Mouse (Mus musculus) left cerebral cortex, adult 6 months (tissue): ENCODE results near the gene Gm42417. TPM values are rescaled to one million over a fixed set of nuclear protein-coding genes. Genes with fewer than 3 reads are reported as not detected.

Source experiments
- long read RNA-seq, 2 experiments: library from polyadenylated mRNA; unstranded; transcript quantifications; one replicate each; pipeline ENCODE4 v2.0.0; 2019 to 2020
- polyA plus RNA-seq: library from polyadenylated mRNA; unstranded; fragments of <200 nt; fragmentation: Nextera tagmentation; gene quantifications from 2 replicates; pipeline ENCODE4 v1.2.3, GENCODE M21; 2021

Gene Gm42417
- polyA plus RNA-seq, result 0.17 TPM in 1 of 2 replicates, not detected in the other
- long read RNA-seq, experiment 1, result 0 reads
- long read RNA-seq, experiment 2, result 0 reads

DNA sequence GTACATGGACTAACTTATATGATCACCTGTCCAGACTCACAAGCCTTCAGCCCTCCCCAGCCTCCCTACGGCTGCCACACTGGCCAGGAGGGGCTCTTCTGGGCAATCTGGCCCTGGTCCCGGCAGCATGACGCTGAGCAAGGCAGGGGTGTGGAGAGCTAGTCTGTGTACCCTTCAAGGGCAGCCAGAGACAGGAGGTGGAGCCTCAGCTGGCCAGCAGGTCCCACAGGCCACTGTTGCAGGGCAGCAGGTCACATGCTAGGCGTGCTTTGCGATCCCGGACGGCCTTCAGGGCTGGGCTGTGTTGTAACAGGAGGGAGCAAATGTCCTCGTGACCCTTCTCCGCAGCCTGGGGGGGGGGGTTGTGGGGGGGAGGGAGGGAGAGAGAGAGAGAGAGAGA lies at the start of gene Gm42417:
Gene Gm42417 (minus strand): TSS at position 244 of the 400 bp plus-strand sequence.

DNA sequence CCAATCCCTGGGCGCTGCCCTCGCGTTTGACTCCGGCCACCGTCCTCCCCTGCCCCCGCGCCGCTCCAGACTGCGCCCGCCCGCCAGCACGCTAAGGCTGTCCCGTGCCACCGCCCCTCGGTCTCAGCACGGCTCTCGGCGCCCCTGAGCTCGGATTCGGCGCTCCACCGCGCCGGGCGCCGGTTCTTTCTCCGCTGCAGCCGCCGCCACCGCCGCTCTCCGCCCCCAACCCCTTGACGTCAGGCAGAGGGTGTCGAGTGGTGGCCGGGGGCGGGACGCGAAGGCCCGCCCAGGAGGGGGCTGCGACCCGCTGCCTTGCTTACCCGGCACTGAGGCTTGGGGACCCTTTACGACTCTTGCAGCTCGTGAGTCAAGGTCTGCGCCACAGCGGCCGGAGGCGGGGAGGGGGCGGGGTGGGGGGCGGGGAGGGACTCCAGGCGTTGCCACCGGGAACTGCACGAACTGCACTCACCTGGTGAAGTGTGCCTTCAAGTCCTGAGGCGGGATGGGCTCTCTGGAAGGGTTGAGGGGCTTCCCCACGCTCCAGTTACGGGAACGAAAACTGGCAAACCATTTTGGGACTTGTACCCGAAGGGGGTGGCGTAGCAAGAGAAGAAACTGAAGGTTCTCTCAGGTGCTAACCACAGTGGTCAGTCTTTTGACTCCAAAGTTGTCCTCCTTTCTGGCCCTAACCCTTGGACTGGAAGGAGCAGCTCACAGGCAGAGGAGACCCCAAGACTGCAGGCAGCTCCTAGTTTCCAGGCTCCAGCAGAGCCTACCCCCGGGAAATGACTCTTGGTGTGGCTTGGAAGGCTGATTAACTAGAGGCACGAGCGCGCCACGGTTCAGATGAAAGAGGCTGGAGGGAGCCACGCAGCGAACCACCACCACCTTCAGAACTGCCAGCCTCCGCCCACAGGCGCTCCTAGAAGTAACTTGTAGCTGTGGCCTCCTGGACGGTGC lies 19.1 kb upstream of the Gm42417 start, which contains the start of gene Sema4c:
Gene Sema4c (minus strand): TSS at position 319 of the 963 bp plus-strand sequence.

DNA sequence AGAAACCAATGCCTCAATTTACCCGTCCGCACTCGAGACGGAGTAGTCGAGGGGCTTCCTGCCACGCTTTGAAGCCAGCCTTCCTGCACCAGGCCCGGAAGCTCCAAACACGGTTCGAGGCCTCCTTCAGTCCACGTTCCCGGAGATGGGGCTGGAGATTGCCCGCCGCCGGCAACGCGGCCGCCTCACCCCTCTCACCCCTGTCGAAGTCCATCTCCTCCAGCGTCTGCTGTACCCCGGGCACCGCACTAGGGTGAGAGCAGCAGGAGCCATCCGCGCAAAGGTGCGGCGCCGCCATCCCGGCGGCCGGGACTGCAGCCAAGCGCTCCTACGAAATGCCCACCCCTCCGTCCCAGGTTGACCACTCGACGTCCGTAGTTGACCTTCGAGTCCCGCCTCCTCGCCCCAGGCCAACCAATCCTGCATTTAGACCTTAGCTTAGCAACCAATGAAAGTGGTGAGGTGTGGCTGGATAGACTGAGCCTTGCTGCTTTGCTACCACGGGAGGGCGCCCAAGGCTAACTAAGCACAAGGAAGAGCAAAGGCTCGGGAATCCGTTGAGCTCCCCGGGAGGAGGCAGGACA lies 7.8 kb upstream of the Gm42417 start, which contains the start of gene Ankrd39:
Gene Ankrd39 (minus strand): TSS at position 558 of the 584 bp plus-strand sequence.

DNA sequence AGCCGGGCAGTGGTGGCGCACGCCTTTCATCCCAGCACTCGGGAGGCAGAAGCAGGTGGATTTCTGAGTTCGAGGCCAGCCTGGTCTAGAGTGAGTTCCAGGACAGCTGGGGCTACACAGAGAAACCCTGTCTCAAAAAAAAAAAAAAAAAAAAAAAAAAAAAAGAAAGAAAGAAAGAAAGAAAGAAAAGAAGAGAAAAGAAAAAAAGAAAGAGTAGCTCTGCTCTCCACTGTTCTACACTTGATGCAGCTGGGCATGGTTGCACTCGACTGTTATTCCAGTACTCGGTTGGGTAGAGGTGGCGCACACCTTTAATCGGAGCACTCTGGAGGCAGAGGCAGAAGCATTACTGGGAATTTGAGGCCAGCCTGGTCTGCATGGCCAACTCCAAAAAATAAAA lies 2.4 kb downstream of the Gm42417 start, which contains the start of gene Ankrd23:
Gene Ankrd23 (minus strand): TSS at position 101 of the 400 bp plus-strand sequence.

DNA sequence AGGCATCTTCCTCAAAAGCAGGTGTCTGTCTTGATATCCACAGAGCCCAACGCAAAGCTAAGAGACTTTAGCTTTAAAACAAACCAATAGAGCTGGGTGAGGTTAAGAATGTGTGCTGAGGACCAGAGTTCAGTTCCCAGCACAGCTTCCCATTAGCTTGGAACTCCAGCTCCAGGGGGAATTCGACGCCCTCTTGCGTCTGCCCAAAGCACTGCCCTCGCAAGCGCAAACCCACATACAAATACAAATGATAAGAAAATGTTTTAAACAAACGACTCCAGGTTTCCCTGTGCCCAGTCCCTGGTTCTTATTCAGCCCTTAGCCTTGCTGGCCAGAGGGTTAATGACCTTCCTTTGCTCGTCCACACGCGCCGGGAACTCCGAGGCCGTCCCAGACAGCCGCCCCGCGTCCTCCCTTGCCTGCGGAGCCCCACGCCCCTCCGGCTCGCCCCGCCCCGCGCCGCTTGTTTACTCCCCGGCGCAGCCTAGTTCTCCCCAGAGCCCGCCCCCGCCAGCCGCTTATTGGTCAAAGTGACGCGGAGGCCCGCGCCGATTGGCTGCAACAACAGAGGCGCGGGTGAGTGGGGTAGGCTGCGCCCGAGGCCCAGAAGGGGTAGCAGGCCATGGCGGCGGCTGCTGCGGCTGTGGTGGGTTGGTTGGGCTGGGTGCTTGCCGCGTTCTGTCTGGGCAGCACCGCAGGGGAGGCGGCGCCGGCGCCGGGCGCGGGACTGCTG lies 27.8 kb downstream of the Gm42417 start, which contains the start of gene Cnnm3:
Gene Cnnm3 (plus strand): TSS at position 579 of the 733 bp plus-strand sequence.

Other genes with a start within 250 kb of the Gm42417 start
- gene Arid5a, start 231.7 kb downstream of the Gm42417 start, polyA plus RNA-seq, result 5.3 and 6.2 TPM in 2 replicates
- gene Kansl3, start 170.2 kb downstream of the Gm42417 start, polyA plus RNA-seq, result 24.8 and 28.6 TPM in 2 replicates
- 0.26 and 0.71 TPM in 2 replicates for gene Fer1l5, start 167.1 kb downstream of the Gm42417 start, polyA plus RNA-seq
- gene Lman2l, start 94.2 kb downstream of the Gm42417 start, polyA plus RNA-seq, result 27.2 and 32.8 TPM in 2 replicates
- 15.2 and 15.3 TPM in 2 replicates for gene Cnnm4, start 67.8 kb downstream of the Gm42417 start, polyA plus RNA-seq
- 3.1 and 3.3 TPM in 2 replicates for gene Cnnm3, start 27.6 kb downstream of the Gm42417 start, polyA plus RNA-seq
- 0.32 and 1.3 TPM in 2 replicates for gene Ankrd23, start 2.5 kb downstream of the Gm42417 start, polyA plus RNA-seq
- gene Ankrd39, start 8.0 kb upstream of the Gm42417 start, polyA plus RNA-seq, result 18.0 and 22.5 TPM in 2 replicates
- 0.31 and 1.8 TPM in 2 replicates for gene Sema4c, start 18.9 kb upstream of the Gm42417 start, polyA plus RNA-seq
- 0.68 and 1.2 TPM in 2 replicates for gene Fam178b, start 143.8 kb upstream of the Gm42417 start, polyA plus RNA-seq
- gene Cox5b, start 152.0 kb upstream of the Gm42417 start, polyA plus RNA-seq, result 2,762 and 2,805 TPM in 2 replicates
- 0.30 and 0.47 TPM in 2 replicates for gene 4933424G06Rik, start 170.7 kb upstream of the Gm42417 start, polyA plus RNA-seq
- gene Actr1b, start 175.0 kb upstream of the Gm42417 start, polyA plus RNA-seq, result 164 and 184 TPM in 2 replicates
- gene Zap70, start 222.4 kb upstream of the Gm42417 start, polyA plus RNA-seq, result 0.79 and 1.2 TPM in 2 replicates